Mouse (Mus musculus) brown adipose tissue, adult 24 weeks (tissue): ENCODE measurements around the gene Ipo13. TPM values are rescaled to one million over a fixed set of nuclear protein-coding genes. Genes with fewer than 3 reads are reported as not detected.

Experiments used
- H3K27ac ChIP-seq: fragments of 200-500 bp; replicated peaks from 2 replicates; pipeline ENCODE4 v1.5.1; 2012; ENCODE audit warnings: low read depth, mild to moderate bottlenecking, low read length
- H3K4me1 ChIP-seq: fragments of 200-500 bp; 2 replicates; pipeline ENCODE4 v1.6.1; 2012; ENCODE audit warnings: low read length, mixed read lengths; ENCODE audit not compliant: control insufficient read depth, insufficient read depth, insufficient read length
- H3K4me3 ChIP-seq: fragments of 200-500 bp; 2 replicates; pipeline ENCODE4 v1.5.1; 2012; ENCODE audit warnings: low read depth, mild to moderate bottlenecking, low read length, moderate library complexity; ENCODE audit not compliant: insufficient read depth
- polyA plus RNA-seq: library from polyadenylated mRNA; stranded (reverse); fragments of >200 nt; gene quantifications from 2 replicates; pipeline ENCODE4 v1.2.4, GENCODE M21; 2012; ENCODE audit not compliant: missing spikeins, insufficient read depth, insufficient read length

Gene Ipo13
- polyA plus RNA-seq, 1 experiment, result 28.3 TPM

GRCm38 (mm10) chr4:117896031-117896430 is 18.8 kb downstream of the Ipo13 start:
- no peaks in the 10 kb centered on the region for H3K4me1 ChIP-seq
- no peak overlapping the region for H3K27ac ChIP-seq
- no peak overlapping the region for H3K4me3 ChIP-seq

- Histone ChIP-seq H3K27ac (no peak overlapping the region), H3K4me1 (no peaks in the 10 kb centered on the region), H3K4me3 (no peak overlapping the region)
These were observed 19.5 kb downstream of the Ipo13 start for GRCm38 (mm10) chr4:117895339-117895738.

GRCm38 (mm10) chr4:117894601-117895000 is 20.2 kb downstream of the Ipo13 start:
- Histone ChIP-seq H3K4me1 (no peaks in the 10 kb centered on the region), H3K27ac (no peak overlapping the region), H3K4me3 (no peak overlapping the region)

GRCm38 (mm10) chr4:117893376-117893775 is 21.4 kb downstream of the Ipo13 start:
- H3K4me1 ChIP-seq, result no peaks in the 10 kb centered on the region
- H3K27ac ChIP-seq, result no peak overlapping the region
- no peak overlapping the region for H3K4me3 ChIP-seq

GRCm38 (mm10) chr4:117891738-117892161 is 23.0 kb downstream of the Ipo13 start, which contains the start of gene Dph2:
Gene Dph2, minus strand, starts transcription at chr4:117892032.
- Histone ChIP-seq H3K4me1 (no peaks in the 10 kb centered on the region), H3K4me3 (peak within 1 kb of the TSS; percentile 84), H3K27ac (no peak within 1 kb of the TSS)

GRCm38 (mm10) chr4:117890750-117891149 is 24.0 kb downstream of the Ipo13 start:
- H3K4me3 ChIP-seq, result peak overlapping the region; percentile 84
- H3K4me1 ChIP-seq, result peaks cover 5% of the 10 kb centered on the region; the same call in 1 of the 2 replicates
- no peak overlapping the region for H3K27ac ChIP-seq

- H3K27ac ChIP-seq, result no peak overlapping the region
- no peak overlapping the region for H3K4me3 ChIP-seq
- peaks cover 5% of the 10 kb centered on the region; the same call in 1 of the 2 replicates for H3K4me1 ChIP-seq
These were observed 24.8 kb downstream of the Ipo13 start for GRCm38 (mm10) chr4:117890031-117890430.

- Histone ChIP-seq H3K4me3 (no peak overlapping the region), H3K4me1 (peaks cover 5% of the 10 kb centered on the region; the same call in 1 of the 2 replicates), H3K27ac (no peak overlapping the region)
These were observed 25.3 kb downstream of the Ipo13 start for GRCm38 (mm10) chr4:117889471-117889870.

- Histone ChIP-seq H3K4me1 (peaks cover 8% of the 10 kb centered on the region), H3K27ac (no peak overlapping the region), H3K4me3 (no peak overlapping the region)
These were observed 26.9 kb downstream of the Ipo13 start for GRCm38 (mm10) chr4:117887920-117888319.

- Histone ChIP-seq H3K27ac (peak within 1 kb of the TSS; percentile 60; the same call in 1 of the 2 replicates), H3K4me3 (peak within 1 kb of the TSS; percentile 81), H3K4me1 (peaks cover 8% of the 10 kb centered on the region)
These were observed 27.7 kb downstream of the Ipo13 start, which contains the start of gene Atp6v0b for GRCm38 (mm10) chr4:117887133-117887532. Gene Atp6v0b, minus strand, starts transcription at chr4:117887333.

- Histone ChIP-seq H3K27ac (peak overlapping the region; percentile 60; the same call in 1 of the 2 replicates), H3K4me3 (peak overlapping the region; percentile 81), H3K4me1 (peaks cover 8% of the 10 kb centered on the region)
These were observed 28.2 kb downstream of the Ipo13 start for GRCm38 (mm10) chr4:117886644-117887043.

- no peak overlapping the region for H3K27ac ChIP-seq
- peaks cover 8% of the 10 kb centered on the region for H3K4me1 ChIP-seq
- H3K4me3 ChIP-seq, result peak overlapping the region; percentile 81
These were observed 28.8 kb downstream of the Ipo13 start for GRCm38 (mm10) chr4:117885994-117886393.

GRCm38 (mm10) chr4:117885093-117885492 is 29.7 kb downstream of the Ipo13 start:
- H3K4me1 ChIP-seq, result peaks cover 8% of the 10 kb centered on the region
- no peak overlapping the region for H3K4me3 ChIP-seq
- no peak overlapping the region for H3K27ac ChIP-seq

- H3K27ac ChIP-seq, result no peak overlapping the region
- peaks cover 8% of the 10 kb centered on the region for H3K4me1 ChIP-seq
- no peak overlapping the region for H3K4me3 ChIP-seq
These were observed 30.7 kb downstream of the Ipo13 start for GRCm38 (mm10) chr4:117884146-117884545.

GRCm38 (mm10) chr4:117882701-117883691 is 31.8 kb downstream of the Ipo13 start, which contains the start of gene B4galt2:
Gene B4galt2, minus strand, starts transcription at chr4:117883487.
- H3K27ac ChIP-seq, result no peak within 1 kb of the TSS
- H3K4me1 ChIP-seq, result peaks cover 8% of the 10 kb centered on the region
- H3K4me3 ChIP-seq, result peak within 1 kb of the TSS; percentile 66
